Mouse (Mus musculus) layer of hippocampus, postnatal 10 days (tissue): ENCODE results near the gene Igf1r. TPM values are rescaled to one million over a fixed set of nuclear protein-coding genes. Genes with fewer than 3 reads are reported as not detected.
A peak's percentile ranks its signal among the peaks of the same experiment; 100 is the strongest.

Experiments
- DNase-seq, 2 experiments: peaks; one replicate each; pipeline ENCODE4 v3.0.0; 2021; ENCODE audit warnings: low spot score in 2 of 2
- long read RNA-seq: library from polyadenylated mRNA; stranded (forward); transcript quantifications from one replicate; pipeline ENCODE4 v2.0.0, GENCODE M21; 2023
- total RNA-seq, 2 experiments: library from RNA; stranded (reverse); gene quantifications; 2 replicates each; pipeline ENCODE4 v1.2.3; 2021

Igf1r gene
- 10 to 100 TPM; 34.3 to 34.5 TPM for total RNA-seq
- long read RNA-seq, partial matches to known transcripts = 0 of 6 reads
- long read RNA-seq, other reads (novel, unspliced or antisense) = 6 of 6 reads

GRCm38 (mm10) chr7:67952777-67953700, at the start of gene Igf1r:
Igf1r (plus strand) TSS chr7:67952827.
- peak; percentile 46 to 59 for DNase-seq

GRCm38 (mm10) chr7:67906358-67906757, 46.3 kb upstream of the Igf1r start:
- no peak for DNase-seq

DNA sequence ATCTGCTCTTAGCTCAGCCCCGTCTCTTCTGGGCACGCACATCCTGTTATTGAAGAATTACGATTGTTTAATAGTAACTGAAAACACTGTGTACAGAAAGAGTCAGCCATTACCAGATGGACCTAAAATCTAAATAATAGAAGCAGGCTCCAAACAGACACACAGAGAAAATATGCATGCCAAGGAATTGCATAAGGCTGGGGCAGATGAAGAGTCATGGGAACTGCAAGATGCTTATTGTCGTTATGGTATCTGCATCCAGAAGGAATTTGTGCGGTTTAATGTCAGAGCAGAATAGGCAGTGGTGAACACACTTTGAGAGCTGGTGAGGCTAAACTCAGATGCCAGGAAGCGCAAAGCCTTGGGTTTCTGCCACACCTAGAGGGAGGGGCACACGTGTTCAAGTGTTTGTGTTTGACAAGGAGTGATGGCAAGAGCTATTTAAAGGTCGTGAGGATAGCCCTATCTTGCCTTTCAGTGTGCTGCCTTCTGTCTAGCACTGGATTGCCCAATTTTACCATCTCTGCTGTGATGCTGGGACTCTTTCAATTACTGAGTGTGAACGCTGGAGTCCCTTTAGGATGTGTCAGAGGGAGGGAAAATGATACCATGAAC, 44.7 kb upstream of the Igf1r start:
- no peak for DNase-seq

DNA sequence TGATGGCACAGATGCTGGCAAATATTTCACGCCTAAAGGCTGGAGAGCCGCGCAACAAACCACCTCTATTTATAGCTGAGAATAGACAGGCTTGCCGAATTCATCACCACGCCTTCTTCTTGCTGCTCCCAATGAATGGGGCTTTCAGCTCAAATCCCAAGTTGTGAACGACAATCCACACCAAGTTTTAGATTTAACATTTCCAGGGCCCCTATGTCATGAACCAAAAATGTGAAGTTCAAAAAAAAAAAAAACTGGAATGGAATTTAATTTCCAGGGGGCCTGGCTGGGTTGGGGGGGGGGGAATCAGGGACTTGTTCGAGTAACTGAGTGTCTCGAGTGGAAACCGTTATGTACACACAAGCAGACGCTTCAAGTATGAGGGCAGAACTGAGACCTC, 42.1 kb upstream of the Igf1r start:
- DNase-seq = peak; percentile 13 to 31

- DNase-seq = no peak
Measured at GRCm38 (mm10) chr7:67910947-67911346, 41.7 kb upstream of the Igf1r start.

DNA sequence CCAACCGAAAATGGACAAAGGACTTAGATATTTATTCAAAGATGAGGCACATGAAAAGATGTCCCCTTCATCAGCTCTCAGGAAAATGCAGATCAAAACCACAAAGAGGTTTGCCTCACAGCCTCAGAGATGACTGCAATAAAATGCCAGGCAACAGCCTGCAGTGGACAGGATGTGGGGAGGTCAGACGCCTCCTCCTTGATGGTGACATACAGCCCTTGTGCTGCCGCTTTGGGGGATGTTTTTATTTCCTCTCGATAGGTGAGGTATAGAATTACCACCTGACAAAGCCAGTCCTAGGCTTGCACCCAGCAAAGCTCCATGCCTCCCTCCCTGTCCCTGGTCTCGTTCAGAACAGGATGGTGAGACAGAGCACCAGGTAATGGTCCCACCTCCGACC, 40.8 kb upstream of the Igf1r start:
- DNase-seq = no peak

- DNase-seq = no peak
Measured at GRCm38 (mm10) chr7:67916960-67917359, 35.7 kb upstream of the Igf1r start.

DNA sequence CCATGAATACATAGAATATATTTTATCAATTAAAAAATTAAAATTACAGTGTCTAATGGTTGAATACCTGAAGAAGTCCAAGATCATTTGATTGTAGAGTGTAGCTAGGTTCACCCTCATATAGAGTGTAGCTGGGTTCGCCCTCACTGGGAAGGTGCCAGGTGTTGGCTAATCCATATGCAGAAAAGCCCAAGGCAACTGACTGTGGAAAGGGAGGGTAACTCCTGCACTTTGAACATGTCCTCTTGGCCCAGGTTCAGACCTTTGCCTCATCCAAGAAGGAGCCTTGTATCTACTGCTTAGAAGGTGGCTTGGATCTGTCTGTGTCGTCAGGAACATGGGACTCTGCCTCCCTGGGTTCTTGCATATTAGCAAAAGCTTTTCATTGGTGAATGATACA, 34.9 kb upstream of the Igf1r start:
- DNase-seq = no peak

- no peak for DNase-seq
Measured at GRCm38 (mm10) chr7:67919467-67919866, 33.2 kb upstream of the Igf1r start.

GRCm38 (mm10) chr7:67924215-67924614, 28.4 kb upstream of the Igf1r start:
- no peak for DNase-seq

DNA sequence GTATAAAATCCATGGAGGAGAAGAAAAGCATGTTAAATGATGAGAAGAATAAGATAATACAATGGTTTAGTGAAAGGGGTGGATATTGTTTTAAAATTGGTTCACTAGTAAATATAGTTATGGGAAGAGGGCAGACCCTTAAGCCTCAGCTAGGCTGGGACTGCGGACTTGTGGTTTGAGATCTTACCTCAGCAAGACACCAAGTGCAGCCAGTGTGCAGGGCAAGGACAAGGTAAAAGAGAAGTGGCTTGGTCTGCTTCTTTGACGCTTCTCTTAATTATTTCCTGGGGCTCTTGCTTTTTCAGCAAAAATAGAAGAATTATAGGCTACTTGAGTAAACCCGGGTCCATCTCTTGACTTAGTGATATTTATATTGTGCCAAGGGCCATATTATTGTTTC, 22.5 kb upstream of the Igf1r start:
- no peak for DNase-seq

DNA sequence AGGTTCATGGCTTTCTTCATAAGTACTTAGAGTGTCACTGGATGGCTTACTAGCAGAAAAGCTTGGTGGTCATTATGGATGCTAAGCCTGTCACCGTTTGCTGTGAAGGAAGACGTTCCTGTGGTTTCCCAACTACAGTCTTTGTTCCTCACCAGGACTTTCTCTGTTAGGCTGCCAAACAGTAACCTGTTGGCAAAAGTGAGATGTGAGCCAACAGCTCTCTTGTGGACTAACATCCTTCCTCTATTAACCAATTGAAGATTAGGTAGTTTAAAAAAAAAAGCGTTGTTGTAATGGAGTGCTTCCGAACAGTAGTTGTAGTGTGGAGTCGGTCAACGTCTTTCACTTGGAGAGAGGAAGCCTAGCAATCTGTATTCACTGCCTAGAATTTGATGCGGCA, 15.8 kb upstream of the Igf1r start:
- no peak for DNase-seq

DNA sequence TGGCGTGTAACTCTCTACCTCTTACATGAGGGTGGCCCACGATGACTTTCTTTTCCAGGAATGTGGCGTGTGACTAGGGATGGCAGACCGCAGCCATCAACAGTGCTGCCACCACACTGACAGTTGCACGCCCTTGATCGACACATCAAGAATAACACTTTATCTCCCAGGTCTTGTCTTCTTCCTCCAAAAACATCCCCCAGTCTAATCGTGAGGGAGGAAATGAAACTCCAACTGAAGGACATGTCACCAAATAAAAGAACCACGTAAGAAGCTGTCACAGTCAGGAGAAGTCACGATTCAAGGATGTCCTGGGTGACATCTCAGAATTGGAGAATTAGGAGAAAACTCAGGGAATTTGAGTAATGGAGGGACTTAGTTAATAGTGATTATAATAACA, 8.8 kb upstream of the Igf1r start:
- DNase-seq = no peak

DNA sequence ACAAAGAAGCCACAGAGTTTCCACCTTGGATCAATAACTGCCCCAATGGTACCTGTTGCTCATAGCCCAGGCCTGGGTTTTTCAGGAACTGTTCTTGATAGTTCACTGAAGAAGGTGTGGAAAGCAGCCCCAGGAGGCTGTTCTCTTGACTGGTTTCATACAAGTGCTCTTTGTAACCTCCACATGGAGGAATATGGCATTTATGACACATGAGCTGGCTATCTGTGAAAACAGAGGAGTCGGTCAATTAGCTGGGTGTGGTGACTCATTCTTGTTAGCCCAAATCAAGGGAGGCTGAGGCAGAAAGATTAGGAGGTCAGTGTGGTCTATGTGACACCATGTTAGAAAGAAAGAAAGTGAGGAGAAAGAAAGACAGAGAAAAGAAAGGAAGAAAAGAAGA, 5.7 kb upstream of the Igf1r start:
- DNase-seq = no peak

- no peak for DNase-seq
Measured at GRCm38 (mm10) chr7:67950346-67950814, 2.2 kb upstream of the Igf1r start.

- DNase-seq = peak; percentile 86 to 91
Measured at GRCm38 (mm10) chr7:67950815-67951531, 1.7 kb upstream of the Igf1r start.

GRCm38 (mm10) chr7:67951532-67952035, 1.0 kb upstream of the Igf1r start:
- peak; percentile 97 to 99 for DNase-seq

GRCm38 (mm10) chr7:67952036-67952681, 468 bp upstream of the Igf1r start:
- peak; percentile 73 to 83 for DNase-seq

DNA sequence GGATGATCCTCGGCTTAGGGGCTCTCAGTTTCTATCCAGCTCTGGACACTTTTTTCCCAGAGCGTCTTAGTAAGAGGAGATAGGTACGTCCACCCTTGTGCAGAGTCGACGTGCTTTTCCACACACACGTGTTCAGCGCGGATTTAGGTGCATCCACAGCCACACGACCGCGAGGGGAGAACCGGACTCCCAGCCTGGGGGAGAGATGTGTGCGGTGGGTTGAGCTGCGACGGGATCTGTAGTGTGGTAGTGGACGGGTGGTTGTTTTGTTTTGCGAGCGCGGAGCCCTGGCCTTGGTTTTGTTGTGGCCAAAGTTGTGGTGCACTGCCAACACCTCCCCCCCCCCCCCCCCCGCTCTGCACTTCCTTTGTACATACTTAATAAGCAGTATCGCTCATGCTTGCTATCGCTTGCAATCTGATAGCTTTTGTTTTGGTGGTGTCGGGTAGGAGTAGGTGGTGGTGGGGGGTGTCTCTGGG, 1.2 kb downstream of the Igf1r start:
- no peak for DNase-seq

GRCm38 (mm10) chr7:67954591-67955185, 2.1 kb downstream of the Igf1r start:
- no peak for DNase-seq
